Mouse (Mus musculus): ENCODE measurements around the gene Inhbe.
A peak's percentile ranks its signal among the peaks of the same experiment; 100 is the strongest.

Gene Inhbe

DNA sequence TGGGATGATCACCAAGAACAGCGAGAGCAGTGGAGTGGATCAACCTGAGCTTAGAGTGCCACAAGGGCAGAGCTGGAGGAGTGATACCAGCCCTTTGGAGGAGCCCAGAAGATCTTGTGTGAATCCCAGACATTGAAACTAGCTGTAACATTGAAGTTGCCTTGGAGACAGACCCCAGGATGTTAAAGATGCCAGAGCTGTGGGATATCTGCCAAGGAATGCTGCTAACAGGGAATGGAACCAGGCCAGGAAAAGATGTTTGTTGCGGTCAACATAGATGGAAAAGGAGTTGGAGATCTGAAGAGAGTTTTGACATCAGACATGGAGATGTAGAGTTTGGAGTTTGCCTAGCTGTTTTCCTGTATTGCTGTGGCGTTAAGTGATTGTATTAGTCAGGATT is 8.0 kb downstream of the Inhbe start:
- DNase-seq (ENCODE audit: low spot score in 2 of 2): no peak

DNA sequence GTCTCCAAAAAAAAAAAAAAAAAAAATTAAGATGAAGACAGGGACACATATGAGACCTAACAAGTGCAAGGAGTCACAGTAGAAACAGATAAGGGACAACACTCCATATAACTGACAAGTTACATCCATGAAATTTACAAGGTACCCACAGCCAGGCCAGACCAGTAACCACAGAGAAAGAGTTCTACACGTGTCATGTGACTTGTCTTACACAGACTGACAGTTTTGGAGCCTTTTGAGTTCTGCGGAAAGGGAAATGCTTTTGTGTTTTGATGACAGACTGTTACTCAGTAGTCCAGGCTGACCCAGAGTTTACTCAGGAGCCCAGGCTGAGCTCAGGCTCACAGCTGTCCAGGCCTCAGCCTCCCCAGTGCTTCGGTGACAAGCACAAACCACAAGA is 11.2 kb downstream of the Inhbe start:
- no peak for DNase-seq (ENCODE audit: low spot score in 2 of 2)

DNA sequence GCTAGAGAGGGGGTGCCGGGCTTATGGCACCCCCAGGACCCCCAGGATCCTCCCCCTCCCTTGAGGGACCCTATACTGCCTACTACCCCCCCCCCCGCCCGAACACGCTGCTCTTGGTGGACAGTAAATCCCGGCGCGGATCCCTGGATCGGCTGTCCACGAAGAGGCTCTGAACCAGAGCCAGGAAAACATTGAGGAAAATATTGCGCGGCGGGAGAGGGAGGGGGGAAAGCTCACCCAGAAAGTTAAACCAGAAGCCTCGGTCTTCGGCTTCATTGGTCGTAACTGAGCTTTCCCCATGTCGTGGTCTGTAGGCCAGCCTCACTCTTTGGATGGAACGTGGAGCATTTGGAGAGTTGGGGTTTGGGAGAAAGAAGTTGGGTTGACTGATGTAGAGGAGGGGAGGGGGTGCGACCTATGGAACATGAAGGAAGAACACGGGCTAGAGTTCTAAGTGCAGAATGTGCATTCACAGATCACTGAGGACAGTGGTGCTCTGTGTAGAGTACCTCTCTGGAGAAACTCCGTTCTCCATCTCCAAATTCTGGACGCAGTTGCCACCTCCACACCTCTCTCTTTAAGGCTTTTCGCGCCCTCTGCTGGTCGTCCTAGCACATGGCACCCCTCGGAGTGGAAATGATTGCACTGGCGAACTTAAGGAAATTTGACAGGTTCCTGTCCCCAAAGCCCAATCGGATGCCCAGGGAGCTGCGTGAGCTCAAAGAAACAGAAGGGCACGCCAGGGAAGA is 12.1 kb downstream of the Inhbe start, which contains the start of gene Gli1:
Gene Gli1 (minus strand): TSS at position 84 of the 749 bp plus-strand sequence.
- peak; percentile 71 to 77 for DNase-seq (ENCODE audit: low spot score in 2 of 2)

DNA sequence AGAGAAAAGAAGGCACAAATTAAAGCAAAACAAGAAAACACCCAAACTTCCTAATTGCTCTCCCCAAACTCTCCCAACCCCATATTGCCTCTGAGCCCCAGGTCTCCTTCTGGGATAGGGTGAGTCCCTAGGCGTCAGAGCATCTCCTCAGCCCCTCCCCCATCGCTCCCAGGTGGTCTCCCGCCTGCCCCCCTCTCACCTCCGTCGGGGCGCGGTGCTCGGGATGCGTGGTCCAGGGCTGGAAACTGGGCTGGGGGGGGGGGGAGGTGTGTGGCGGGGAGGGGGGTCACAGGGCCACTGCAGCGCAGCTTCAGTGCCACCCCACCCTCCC is 12.9 kb downstream of the Inhbe start:
- DNase-seq (ENCODE audit: low spot score in 2 of 2): no peak

DNA sequence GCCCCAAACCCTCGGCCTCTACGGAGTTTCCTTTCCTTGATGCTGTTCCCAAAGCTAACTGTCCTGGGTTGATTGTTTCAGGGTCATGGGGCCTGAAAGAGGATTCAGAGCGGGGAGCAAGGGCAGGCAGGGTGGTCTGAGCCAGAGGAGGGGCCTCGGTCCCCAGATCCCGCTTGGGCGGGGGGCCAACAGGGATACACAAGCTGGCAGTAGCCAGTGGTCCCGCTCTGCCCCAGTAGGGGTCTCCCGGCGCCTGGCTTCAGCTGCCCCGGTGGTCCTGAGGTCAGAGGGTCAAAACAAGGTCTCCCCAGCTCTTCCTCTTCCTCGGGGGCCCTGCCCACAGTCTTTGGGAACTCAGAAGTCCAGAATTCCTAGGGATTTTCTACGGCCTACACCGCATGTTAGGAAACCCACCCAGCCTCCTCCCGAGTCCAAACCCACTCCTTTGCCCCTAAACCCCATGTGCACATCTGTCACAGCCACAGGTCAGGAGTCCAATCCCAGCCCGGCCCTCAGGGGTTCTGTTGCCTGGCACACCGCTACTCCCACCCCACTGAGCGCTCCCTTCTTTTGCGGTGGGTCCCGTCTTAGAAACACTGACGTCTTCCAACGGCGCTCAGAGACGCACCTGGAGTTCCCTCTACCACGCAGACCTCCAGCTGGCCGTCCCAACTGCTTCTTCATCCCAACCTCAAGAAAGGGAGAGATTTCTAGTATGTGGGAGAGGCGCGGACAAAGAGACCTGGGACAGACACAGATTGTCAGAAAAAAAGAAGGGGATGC is 13.4 kb downstream of the Inhbe start:
- DNase-seq (ENCODE audit: low spot score in 2 of 2): no peak

DNA sequence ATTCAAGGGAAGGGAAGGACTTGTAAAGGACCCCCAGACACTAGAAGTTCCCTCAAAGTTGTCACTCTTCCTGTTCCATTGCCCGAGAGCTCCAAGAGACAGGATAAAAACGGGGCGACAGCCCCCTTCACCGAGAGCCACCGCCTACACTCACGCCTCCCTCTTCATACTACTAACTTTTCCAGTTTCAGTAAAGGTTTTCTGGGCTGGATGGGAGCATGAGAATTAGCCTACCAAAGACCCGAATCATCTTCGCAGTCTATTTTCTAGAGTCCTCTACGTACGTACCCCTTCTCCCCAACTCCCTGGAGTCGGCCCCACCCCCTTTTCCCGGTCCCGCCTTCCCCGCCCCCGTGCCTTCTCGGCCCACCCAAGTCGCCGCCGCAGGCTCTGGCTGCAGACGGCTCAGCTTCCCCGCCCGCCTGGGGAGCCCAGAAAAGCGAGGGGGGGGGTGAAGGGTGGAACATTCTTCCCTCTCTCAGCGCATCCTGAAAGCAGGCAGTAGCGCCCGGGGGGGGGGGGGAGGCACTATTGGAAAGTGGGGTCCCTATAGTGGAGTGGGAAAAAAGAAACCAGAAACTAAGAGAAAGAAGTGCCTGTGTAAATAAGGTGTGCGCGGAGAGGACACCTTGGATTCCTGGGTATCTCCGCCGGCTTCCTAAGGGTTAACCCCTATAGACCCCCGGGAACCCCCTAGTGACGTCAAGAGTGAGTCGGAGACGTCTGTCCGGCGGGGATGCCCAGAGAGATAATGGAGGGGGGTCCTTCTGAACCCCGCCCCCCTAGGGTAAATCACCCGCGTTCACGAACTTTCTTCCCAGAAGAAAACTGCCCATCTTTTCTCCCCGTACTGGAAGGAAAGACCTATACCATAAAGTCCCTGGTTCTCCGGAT is 14.3 kb downstream of the Inhbe start:
- no peak for DNase-seq (ENCODE audit: low spot score in 2 of 2)

DNA sequence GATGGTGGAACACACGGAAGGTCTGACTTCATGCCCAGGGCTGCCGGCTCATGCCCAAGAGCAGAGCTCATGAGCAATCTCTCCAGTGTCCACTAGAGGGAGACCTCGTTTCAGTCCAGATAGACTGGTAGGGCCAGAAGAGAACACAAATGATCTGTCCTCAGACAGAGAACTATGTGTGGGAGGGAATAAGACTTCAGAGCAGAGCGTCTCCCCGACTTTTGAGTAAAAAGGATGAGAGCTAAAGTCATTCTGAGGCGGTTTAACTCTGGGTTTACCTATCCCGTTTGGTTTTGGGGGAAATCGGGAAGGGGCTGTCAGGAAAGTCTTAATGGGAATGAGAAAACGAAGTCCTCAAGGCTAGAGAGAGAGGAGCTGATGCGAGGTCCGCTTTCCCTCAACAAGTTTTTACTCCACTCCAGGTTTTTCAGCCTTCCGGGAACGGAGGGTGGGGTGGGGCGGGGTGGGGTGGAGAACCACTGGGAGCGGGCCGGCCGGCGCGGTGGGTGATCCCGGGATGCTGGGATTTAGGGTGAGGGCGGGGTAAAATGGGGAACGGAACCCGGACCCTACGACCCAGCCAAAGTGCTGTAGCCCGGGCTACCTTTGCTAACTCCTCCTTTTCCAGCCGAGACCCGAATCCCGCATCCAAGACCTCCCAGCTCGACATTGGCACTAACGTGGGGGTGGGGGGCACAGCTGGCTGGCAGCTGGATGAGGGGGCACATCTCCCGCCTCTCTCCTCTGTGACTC is 15.1 kb downstream of the Inhbe start:
- DNase-seq (ENCODE audit: low spot score in 2 of 2): peak; percentile 86 to 94

DNA sequence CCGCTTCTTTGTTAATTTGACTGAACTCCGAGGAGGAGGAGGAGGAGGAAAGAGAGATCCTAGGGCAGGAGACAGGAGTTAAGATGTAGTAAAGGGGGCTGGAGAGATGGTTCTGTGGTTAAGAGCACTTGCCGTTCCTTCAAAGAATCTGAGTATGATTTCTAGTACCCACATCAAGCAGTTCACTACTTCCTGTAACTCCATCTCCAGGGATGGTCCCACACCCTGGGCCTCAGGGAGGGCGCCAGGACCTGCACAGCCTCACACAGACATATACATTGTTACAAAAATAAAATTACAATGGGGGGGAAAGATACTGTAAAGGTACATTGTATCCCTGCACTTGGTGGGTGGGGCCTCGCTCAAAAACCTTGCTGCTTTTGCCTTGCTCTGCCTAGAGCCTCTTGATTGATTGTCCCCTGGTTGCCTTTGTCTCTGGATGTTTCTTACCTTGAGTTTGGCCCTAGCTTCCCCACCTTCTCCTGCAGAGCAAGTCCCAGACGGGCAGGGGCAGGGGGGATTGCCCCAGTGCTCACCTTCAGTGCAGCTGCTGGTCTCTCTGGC is 16.6 kb downstream of the Inhbe start:
- DNase-seq (ENCODE audit: low spot score in 2 of 2): no peak

DNA sequence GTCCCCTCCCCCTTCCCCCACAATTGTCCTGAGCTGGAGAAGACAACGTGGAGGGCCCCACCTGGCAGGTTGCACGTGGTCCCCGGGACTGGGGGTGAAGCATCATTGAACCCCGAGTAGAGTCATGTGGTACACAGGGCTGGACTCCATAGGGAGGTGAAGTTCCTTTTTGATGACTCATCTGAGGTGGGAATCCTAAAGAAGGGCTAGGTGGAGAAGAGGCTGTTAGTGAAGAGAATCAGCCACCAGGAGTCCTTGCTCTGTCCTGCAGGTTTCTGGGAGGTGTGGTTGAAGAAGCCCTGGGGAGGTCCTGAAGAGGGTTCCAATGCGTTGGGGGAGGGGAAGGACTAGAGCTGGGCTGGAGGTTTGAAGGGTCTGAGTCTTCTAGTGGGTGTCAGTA is 17.3 kb downstream of the Inhbe start:
- no peak for DNase-seq (ENCODE audit: low spot score in 2 of 2)

DNA sequence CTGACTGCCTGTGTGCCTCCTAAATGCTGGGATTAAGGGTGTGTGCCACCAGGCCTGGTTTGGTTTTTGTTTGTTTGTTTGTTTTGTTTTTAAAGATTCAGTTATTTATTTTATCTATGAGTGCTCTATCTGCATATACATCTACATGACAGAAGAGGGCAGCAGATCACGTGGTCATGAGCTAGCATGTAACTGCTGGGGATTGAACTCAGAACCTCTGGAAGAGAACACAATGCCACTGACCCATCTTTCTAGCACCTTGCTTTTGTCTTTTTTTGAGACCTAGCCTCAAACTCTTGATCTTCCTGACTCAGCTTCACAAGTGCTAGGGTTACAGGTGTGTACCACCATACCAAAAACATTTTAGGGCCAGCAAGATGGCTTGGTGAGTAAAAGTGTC is 18.9 kb downstream of the Inhbe start:
- DNase-seq (ENCODE audit: low spot score in 2 of 2): no peak

DNA sequence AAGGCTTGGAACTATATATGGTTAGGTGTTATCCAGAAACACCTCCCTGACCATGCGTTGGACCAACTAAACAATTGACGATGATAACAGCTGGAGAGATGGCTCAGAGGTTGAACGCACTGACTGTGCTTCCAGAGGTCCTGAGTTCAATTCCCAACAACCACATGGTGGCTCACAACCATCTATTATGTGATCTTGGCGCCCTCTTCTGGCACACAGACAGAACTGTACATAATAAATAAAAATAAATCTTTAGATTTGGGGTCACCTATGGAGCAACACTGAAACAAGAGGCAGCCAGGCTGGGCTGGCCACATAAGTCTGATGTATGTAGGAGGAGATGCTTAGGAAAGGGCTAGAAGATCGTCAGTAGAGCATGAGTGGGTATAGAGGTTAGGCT is 21.1 kb downstream of the Inhbe start:
- no peak for DNase-seq (ENCODE audit: low spot score in 2 of 2)

DNA sequence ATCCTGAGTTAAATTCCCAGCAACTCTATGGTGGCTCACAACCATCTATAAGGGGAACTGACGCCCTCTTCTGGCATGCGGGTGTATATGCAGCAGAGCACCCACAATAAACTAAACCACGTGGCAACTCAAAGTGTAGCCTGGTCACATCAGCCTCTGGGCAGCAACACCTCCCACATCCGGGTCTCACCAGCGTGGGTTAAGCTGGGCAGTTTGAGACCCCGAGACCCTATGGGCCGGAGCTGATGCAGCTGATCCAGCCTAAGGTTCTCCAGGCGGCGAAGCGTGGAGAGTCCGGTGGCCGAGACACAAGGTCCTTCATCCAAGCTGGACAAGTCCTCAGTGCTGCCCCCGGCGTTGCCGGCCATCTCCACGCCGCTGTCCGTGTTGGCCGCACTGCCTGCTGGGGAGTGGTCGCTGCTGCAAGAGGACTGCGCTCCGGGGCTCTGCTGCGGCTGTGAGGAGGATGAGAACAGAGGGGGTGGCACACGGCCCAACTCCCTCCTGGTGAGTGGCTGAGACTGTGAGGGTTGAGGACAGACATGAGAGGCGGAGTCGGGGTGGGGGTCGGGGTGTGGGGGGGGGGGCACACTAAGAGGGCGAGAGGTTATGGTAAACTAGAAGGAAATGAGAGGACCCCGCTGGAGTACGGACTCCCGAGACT is 21.9 kb downstream of the Inhbe start:
- DNase-seq (ENCODE audit: low spot score in 2 of 2): no peak

DNA sequence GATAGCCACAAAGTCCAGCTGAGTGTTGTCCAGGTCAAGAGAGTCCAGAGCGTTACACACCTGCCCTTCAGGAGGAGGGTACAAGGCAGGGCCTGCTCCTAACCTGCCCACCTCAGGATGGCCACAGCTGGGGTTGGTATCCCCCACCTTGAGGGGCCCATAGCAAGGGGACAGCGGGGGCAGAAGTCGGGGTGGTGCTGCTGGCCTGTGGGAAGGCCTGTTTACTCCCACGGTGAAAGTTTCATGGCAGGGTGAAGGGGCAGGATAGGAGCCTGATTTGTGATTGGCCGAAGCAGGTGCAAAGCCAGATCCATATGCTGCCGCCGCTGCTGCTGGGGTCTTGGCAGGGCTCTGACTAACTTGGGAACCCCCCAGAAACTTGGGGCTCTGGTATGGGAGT is 24.0 kb downstream of the Inhbe start:
- DNase-seq (ENCODE audit: low spot score in 2 of 2): no peak

DNA sequence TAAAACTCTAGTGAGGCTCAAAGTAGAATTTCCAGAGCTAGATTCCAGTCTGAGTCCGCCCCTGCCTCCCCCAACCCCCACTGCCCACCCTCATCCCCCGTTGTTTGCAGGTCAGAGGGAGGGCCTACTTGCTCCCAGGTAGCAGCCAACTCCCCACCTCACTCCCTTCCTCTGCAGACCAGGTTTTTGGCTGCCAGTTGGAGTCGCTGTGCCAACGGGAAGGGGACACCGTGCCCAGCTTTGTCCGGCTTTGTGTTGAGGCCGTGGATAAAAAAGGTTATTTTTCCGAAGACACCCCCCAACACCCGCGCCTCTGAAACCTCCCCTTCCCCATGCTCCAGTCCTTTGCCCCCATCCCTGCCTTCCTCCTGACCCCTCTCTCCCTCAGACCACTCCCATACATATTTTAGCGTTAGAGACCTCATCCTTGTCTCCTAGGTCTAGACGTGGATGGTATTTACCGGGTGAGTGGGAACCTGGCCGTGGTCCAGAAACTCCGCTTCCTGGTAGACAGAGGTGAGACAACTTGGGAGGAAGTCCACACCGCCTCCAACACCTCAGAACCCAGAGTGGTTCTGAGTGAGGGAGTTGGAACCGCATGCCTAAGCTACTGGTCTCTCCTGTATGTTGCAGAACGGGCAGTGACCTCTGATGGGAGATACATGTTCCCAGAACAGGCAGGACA is 26.6 kb downstream of the Inhbe start:
- no peak for DNase-seq (ENCODE audit: low spot score in 2 of 2)

DNA sequence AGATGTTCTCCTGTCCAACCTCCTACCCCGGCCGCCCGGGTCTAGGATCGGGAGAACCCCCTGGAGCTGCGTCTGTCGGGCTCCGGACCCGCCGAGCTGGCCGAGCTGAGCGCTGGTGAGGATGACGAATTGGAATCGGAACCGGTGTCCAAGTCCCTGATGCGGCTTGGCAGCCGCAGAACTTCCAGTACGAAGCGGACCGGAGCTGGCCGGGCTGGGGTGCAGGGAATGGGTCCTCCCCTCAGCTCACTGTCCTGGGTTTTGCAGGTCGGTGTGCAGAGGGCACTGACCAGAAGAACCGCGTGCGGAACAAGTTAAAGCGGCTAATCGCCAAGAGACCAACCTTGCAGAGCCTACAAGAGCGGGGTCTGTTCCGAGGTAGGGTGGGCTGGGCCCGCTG is 27.4 kb downstream of the Inhbe start:
- no peak for DNase-seq (ENCODE audit: low spot score in 2 of 2)

DNA sequence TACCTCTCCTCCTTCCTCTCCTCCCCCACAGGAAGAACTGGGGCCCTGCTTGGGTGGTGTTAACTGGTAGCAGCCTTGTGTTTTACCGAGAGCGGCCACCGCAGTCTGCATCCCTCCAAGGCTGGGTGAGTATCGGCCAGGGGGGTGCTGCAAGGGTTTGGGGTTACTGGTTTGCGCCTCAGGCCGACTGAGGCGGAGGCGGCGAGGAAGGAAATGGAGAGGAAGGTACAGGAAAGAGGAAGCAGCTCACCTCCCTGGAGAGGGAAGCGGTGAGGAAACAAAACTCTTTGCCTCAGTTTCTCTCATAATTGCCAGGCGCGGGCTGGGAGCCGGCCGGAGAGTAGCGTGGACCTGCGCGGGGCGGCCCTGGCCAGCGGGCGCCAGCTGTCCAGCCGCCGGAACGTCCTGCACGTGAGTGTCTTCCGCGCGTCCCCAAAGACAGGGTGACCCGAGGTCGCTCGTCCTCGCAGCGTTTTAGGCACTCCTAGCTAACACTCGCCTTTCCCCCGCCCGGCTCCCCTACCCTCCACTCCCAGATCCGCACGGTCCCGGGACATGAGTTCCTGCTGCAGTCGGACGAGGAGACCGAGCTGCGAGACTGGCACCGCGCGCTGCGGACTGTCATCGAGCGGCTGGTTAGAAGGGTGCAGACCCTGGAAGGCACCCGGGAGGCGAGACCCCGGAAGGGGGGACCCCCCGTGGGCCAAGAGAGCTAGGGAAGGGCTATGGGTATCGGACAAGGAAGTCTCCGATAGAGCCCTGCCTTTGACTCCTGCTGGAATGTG is 28.0 kb downstream of the Inhbe start:
- no peak for DNase-seq (ENCODE audit: low spot score in 2 of 2)

DNA sequence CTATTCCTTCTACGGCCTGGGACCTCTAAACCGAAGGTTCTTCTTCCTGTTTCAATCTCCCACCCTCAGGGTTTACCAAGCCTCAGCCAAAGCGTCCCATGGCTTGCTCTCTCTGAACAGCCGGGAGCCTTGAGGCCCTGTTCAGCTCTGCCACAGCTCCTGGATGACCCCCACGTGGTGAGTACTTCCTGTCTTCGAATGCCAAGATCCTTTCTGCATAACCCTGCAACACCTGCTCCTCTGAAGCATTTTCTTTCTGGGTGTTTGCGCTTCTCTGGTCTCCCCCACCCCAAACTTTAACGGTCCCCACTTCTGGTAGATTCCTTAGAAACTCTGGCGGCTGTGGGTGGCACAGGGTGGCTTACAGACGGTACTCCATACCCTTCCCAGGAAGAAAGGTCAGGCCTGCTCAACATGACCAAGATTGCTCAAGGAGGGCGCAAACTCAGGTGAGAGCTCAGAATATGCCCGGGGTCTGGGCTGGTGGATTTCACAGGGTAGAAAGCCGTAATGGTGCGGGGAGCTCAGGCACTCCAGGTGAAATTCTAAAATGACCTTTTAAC is 28.7 kb downstream of the Inhbe start:
- DNase-seq (ENCODE audit: low spot score in 2 of 2): no peak

DNA sequence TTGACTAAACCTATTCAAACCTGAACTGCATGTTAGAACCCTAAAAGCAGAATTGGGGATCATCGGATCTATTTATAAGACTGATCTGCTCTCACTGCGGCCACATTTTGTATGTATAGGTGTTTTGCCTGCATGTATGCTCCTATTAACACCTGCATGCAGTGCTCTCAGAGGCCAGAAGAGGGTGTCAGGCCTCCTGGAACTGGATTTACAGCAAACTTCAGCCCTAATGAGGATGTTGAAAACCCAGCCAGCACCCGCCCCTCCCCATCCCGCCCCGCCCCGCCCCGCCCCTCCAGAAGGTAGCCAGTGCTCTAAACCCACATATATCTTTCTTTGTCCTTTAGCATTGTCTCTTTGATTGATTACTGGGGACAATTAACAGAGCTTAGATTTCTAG is 29.7 kb downstream of the Inhbe start:
- no peak for DNase-seq (ENCODE audit: low spot score in 2 of 2)
